Mouse (Mus musculus) neutrophil, adult 5-6 weeks (primary cell): ENCODE data around the gene Aox1. TPM values are rescaled to one million over a fixed set of nuclear protein-coding genes. Genes with fewer than 3 reads are reported as not detected.
"Not testable (repeated sequence)": the region's sequence is repeated elsewhere in the genome, so short reads cannot be mapped to it uniquely, and the experiment has no call there.

Experiments
- ATAC-seq: fragments of 151-379, 151-347 bp; 2 replicates; pipeline ENCODE4 v1.8.0; 2017; ENCODE audit warnings: mild to moderate bottlenecking, moderate TSS enrichment; ENCODE audit not compliant: insufficient number of reproducible peaks, poor library complexity, low FRiP score, severe bottlenecking; ENCODE audit errors: extremely low read depth
- total RNA-seq: library from RNA; stranded (forward); fragments of 200-1000 nt; gene quantifications from 2 replicates; pipeline ENCODE4 v1.2.3, GENCODE M21; 2017

The Aox1 gene
- total RNA-seq, result 0.23 TPM in 1 of 2 replicates, not detected in the other

DNA sequence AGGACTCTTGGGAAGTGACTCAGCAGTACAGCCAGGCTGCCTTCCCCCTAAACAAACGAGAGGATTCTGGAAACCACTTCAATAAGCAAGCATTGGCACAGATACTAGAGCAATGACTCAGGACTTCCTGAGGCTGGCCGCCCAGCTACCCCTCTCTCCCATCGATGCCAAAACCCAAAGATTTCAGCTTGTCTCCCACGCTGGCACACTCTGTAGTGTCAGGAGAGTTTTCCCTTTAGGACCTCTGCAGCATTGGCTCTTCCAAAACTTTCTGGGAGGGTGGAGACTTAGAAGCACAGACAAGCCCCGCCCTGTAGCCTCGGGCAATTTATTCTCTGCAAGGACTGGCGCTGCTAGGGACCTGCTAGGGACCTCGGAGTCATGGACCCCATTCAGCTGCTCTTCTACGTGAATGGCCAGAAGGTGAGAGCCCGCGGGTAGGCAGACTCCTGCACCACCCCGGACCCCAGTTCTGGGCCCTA lies at the start of gene Aox1:
Gene Aox1 (plus strand): TSS at position 296 of the 482 bp plus-strand sequence.
- 0 out of 2 replicates have a peak, but pooled peaks have one; percentile 23 for ATAC-seq

DNA sequence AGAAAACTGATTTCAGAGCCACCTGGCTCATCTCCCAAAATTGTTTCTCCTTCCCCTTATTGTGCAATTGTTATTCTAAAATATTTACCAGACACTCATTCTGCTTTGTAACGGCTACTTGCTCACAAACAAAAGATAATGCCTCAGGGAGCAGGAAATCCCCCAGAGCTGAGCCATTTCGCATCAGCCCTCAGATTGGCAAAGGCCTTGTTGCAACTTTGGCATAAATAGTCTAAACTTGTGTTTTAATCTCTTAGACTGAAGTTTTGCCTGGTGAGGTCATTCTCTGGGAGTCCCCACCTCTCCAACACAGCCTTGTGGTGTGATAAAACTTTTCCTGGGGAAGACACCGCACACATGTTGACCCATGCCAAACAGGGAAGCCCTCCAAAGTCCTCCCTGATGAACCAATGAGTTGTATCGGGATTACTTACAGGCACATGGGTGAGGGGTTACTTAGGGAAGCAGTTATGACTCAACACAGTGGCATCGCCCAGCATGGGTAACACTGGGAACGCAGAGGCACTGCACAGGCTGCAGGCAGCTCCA lies 40.6 kb upstream of the Aox1 start:
- no peak for ATAC-seq

DNA sequence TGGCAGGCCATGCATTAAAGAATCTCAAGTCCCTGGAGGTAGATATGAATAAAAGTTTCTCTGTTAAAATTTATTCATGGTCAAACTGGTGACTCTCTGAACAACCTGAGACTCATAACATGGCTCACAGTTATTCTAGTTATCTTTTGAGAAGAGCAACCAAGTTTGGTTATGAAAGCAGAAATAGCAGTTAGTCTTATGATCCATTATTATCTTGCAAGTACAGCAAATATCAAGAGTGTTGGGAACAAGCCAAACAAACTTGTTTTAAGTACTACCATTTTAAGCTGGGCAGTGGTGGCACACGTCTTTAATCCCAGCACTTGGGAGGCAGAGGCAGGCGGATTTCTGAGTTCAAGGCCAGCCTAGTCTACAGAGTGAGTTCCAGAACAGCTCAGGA lies 38.5 kb upstream of the Aox1 start:
- ATAC-seq, result no peak

DNA sequence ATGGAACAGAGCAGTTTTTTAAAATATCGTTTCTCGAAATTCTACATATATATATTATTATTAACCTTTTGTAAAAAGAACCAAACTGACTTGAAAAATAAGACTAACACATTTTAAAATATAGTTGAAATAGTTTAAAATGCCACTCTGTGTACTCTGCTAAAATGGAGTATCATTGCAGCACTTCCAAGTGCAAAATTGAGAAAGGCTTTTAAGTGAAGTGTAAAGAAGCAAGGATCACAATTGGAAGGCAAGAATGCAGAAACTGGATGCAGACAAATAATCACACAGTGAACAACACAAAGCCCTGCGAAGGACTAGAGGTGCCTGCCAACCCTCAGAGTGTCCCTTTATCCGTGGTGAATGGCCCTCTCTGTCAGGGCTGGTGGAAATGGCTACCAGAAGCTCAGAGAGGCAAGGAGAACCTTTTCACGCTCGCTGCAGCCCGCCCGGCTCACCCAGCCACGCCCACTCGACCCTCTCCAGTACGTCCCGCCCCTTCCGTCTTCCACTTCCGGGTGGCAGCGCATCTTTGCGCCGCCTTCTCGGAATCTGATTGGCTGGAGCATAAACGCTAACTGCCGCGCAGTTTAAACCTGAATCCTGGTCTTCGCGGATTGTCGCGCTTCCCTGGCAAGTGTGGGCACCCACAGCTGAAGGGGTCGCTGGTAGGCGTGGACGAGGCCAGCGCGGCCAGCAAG lies 34.1 kb upstream of the Aox1 start, which contains the start of gene Sgo2a:
Gene Sgo2a (plus strand): TSS at position 540 of the 701 bp plus-strand sequence.
- ATAC-seq, result peak; percentile 100

DNA sequence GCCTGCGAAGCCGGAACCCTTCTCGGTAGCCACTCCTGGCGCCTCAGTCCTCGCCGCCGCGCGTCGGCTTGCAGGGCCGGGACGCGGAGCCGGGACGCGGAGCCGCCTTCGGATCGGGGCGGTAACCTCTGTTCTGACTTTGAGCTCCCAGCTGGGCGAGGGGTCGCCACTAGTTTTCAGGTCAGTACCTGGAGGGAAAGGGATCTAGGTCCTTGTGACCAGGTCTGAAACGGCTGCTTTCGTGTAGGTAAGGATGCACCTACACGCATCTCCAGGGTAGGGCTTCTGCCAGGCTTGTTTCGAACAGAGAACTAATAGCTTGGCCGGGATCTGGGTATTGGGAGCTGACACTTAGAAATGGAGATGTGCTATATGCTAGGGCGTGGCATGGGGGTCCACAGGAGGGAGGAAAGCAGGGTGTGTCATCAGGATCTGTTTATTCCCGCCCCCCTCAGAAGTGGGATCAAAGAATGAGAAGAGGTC lies 33.6 kb upstream of the Aox1 start:
- no peak for ATAC-seq

DNA sequence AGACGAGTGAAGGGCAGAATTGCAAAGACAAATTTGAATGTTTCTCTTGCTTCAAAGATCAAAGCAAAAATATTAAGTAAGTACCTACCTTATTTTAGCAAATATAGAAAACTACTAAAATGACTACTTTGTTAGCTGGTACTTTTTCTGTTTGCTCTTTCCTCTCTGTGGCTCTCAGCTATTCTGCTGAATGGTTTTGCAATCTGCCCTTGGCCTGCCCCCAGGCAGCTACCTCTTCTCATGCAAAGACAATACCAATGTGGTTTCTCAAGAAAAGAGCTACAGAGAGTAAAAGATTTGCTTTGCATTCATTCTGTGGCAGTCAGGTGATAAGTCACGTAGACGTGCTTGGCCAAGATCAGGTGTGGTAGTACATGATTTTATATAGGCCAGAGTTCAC lies 31.6 kb upstream of the Aox1 start:
- ATAC-seq, result no peak

- ATAC-seq, result not testable (repeated sequence)
These were observed 23.3 kb upstream of the Aox1 start for GRCm38 (mm10) chr1:58006388-58006787.

DNA sequence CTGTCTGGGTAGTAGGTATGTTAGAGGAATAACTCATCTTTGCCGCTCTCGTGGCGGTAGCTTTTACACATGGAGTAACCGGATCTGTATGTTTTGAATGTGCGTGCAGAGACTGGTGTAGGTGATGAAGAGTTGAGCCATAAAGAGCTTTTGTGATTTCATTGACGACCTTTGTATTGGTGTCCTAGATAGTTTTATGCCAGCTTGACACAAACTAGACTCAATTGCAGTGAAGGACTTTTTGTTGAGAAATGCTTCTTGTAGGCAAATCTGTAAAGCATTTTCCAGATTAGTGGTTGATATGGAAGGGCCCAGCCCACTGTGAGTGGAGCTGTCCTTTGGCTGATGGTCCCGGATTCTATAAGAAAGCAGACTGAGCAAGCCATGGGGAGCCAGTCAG lies 10.9 kb upstream of the Aox1 start, which contains the start of gene Kctd18:
Gene Kctd18 (minus strand): TSS at position 101 of the 400 bp plus-strand sequence.
- no peak for ATAC-seq

DNA sequence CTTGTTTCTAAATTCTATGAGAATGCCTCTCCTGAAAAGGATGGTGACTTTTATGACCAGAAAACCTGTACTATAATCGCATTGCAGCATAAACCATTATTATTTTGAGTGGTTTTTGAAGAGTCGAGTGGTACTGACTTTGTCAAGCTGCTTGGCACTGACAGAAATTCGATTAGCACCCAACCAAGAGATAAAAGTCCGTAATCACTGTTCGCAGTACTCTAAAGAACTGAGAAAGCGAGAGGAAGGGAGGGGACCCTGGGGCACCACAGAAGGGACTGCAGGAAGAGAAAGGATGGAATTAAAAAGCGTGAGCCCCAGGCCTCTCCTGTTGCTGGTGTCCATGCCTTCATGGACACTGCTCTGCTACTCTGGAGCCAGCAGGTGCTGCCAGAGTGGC lies 2.0 kb upstream of the Aox1 start:
- ATAC-seq, result no peak

- no peak for ATAC-seq
These were observed 583 bp downstream of the Aox1 start for GRCm38 (mm10) chr1:58030156-58030871.

DNA sequence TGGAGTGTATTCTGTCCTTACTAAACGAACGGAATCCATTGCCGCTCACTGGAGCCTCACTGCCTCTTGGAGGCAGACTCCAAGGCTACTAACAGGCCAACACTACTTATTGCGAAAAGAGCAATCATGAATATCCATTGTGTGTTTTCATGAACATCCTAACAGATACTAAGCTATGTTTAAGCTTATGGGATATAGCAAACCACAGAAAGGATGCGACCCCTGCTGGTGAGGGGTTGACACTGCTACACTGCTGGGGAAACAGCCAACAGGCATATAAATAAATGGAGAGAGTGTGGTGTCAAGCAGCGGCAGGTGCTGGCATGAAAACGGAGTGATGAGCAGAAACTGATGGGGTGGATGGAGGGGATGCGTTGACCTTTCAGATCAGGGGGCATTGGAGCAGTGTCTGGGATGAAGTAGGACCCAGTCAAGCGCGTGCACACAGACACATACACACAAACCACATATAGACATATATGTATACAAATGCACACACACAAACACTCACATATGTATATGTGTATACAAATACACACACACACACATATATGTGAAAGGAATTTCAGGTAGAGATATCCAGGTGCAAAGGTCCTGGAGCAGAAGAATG lies 1.5 kb downstream of the Aox1 start:
- ATAC-seq, result peak; percentile 81

- ATAC-seq, result not testable (repeated sequence)
These were observed 7.6 kb downstream of the Aox1 start for GRCm38 (mm10) chr1:58037306-58037705.

GRCm38 (mm10) chr1:58045076-58045475 lies 15.3 kb downstream of the Aox1 start:
- ATAC-seq, result no peak

DNA sequence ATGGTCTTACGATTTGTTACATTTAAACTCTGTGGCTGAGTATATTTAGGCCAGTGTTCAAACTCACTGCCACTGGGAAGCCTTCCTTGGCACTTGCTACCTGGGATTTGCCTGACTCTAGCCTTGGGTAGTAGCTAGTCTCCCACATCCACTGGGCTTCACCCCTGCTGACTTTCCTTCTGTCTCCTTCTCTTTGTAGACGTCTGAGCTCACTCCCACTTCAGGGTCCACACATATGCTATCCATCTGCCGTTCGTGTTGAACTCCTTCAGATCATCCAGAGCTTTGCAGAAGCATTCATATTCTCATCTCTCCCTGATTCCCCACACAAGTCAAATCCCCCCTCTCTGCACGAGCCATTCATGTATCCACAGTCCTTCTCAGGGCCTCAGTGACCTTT lies 15.8 kb downstream of the Aox1 start:
- no peak for ATAC-seq

- no peak for ATAC-seq
These were observed 17.1 kb downstream of the Aox1 start for GRCm38 (mm10) chr1:58046721-58047290.

DNA sequence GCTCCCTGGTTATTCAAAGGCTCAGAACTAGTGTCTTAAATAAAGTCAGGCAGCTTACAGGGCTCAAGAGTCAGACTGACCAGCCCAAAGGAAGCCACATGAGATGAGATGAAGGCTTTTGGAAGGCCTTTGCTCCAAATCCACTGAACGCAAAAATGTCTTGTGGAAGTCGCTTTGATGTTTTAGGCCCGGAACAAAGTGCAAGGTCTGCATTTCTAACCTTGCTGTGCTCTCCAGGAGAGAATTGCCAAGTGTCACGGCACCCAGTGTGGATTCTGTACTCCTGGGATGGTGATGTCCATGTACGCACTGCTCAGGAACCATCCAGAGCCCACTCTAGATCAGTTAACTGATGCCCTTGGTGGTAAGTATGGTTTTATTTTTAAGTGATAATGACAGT lies 19.4 kb downstream of the Aox1 start:
- ATAC-seq, result no peak

GRCm38 (mm10) chr1:58055598-58055997 lies 25.9 kb downstream of the Aox1 start:
- no peak for ATAC-seq

DNA sequence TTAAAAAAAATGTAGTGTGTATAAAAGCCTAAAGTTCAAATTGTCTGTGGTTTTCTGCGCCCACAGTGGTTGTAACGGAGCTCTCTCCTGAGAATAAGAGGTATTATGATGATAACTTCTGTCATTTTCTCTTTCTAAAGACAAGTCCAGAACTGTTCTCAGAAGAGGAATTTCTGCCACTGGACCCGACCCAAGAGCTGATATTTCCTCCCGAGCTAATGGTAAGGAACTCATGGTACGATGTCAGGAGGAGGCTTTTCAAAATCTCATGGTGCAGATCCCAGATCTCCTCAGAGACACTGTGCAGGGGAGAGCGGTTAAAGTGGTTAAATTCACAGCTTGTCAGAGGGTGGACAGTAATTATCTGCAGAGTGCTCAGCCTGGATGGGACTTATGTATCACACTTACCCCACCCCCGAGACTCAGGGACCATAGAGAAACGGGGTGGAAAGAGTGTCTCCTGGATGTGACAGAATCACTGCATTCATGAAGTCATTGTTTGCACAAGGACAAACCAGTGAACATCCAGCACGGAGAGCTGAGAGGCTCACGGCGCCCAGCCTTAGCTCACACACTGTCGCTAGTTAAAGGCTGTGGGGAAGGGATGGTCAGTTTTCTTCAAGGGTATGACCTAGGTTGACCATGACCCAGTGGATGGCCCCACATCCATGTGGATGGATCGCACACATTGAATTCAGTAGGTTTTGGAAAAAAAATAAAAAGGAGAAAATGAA lies 26.5 kb downstream of the Aox1 start:
- no peak for ATAC-seq
